Mouse (Mus musculus): ENCODE data around the gene Lrp10.

Lrp10 gene

GRCm38 (mm10) chr14:54463959-54464292 is at the start of gene Lrp10:
TSS of gene Lrp10 (plus strand) at chr14:54464137.
- DNase-seq, result peak; percentile 81

GRCm38 (mm10) chr14:54415241-54416020 is 48.5 kb upstream of the Lrp10 start:
- DNase-seq, result no peak

- no peak for DNase-seq
Observed at GRCm38 (mm10) chr14:54416229-54416775, 47.6 kb upstream of the Lrp10 start.

GRCm38 (mm10) chr14:54416830-54417229 is 47.1 kb upstream of the Lrp10 start:
- DNase-seq, result no peak

- no peak for DNase-seq
Observed at GRCm38 (mm10) chr14:54417623-54418081, 46.3 kb upstream of the Lrp10 start, which contains the start of gene Slc7a7. TSS of gene Slc7a7 (minus strand) at chr14:54417780.

GRCm38 (mm10) chr14:54421014-54421413 is 42.9 kb upstream of the Lrp10 start:
- no peak for DNase-seq

- no peak for DNase-seq
Observed at GRCm38 (mm10) chr14:54423406-54423805, 40.5 kb upstream of the Lrp10 start.

- no peak for DNase-seq
Observed at GRCm38 (mm10) chr14:54424634-54425033, 39.3 kb upstream of the Lrp10 start.

- DNase-seq, result no peak
Observed at GRCm38 (mm10) chr14:54425540-54425939, 38.4 kb upstream of the Lrp10 start.

- DNase-seq, result no peak
Observed at GRCm38 (mm10) chr14:54426003-54426688, 37.8 kb upstream of the Lrp10 start.

GRCm38 (mm10) chr14:54426689-54427398 is 37.1 kb upstream of the Lrp10 start, which contains the start of gene Mrpl52:
TSS of gene Mrpl52 (plus strand) at chr14:54426909.
- peak; percentile 93 for DNase-seq

GRCm38 (mm10) chr14:54427696-54428095 is 36.2 kb upstream of the Lrp10 start:
- no peak for DNase-seq

GRCm38 (mm10) chr14:54428421-54428820 is 35.5 kb upstream of the Lrp10 start:
- no peak for DNase-seq

GRCm38 (mm10) chr14:54429332-54430093 is 34.4 kb upstream of the Lrp10 start:
- DNase-seq, result no peak

- DNase-seq, result no peak
Observed at GRCm38 (mm10) chr14:54430406-54431145, 33.4 kb upstream of the Lrp10 start.

GRCm38 (mm10) chr14:54431334-54432077 is 32.4 kb upstream of the Lrp10 start, which contains the start of gene Mmp14:
TSS of gene Mmp14 (plus strand) at chr14:54431612.
- no peak for DNase-seq

GRCm38 (mm10) chr14:54432078-54432836 is 31.7 kb upstream of the Lrp10 start:
- no peak for DNase-seq

GRCm38 (mm10) chr14:54432837-54433830 is 30.8 kb upstream of the Lrp10 start:
- DNase-seq, result peak; percentile 57

Measured in layer of hippocampus, adult 9-11 months (tissue).